In genomic region chr7:94431470-94431869, GRCm38 (mm10) we compare ENCODE assay signal across 16 mouse cellular contexts.
"Had no signal": no experiment of that assay in that cellular context is flagged by ENCODE, and none has a peak within 500 bp of the region (broad histone marks: within the 10 kb centered on the region; RNA-seq: fewer than 3 reads in every experiment).

No protein-coding gene starts in this region.

- H3K27me3 ChIP-seq: lung, embryonic 15.5 days; megakaryocyte, embryonic 14.5 days; midbrain, embryonic 15.5 days; neural tube, embryonic 12.5 days had no signal

- DNase-seq: lung, adult 18-20 months; lung, postnatal 14 days; lung, postnatal 36 days; right cerebral cortex, postnatal 14 days; right cerebral cortex, postnatal 4 days; spleen, adult 18-20 months; thymus, adult 18-20 months; thymus, postnatal 25 days; thymus, postnatal 4 days had no signal

- H3K4me2 ChIP-seq: lung, embryonic 15.5 days; midbrain, embryonic 11.5 days; midbrain, embryonic 15.5 days; neural tube, embryonic 12.5 days had no signal

- H3K4me3 ChIP-seq: lung, embryonic 15.5 days; megakaryocyte, embryonic 14.5 days; midbrain, embryonic 15.5 days; neural tube, embryonic 12.5 days had no signal

- ATAC-seq: lung, postnatal 0 days; midbrain, embryonic 15.5 days had no signal

- H3K4me1 ChIP-seq: lung, embryonic 15.5 days; megakaryocyte, embryonic 14.5 days; midbrain, embryonic 15.5 days; neural tube, embryonic 12.5 days had no signal

- H3K9me3 ChIP-seq: lung, embryonic 15.5 days; megakaryocyte, embryonic 14.5 days; midbrain, embryonic 15.5 days; neural tube, embryonic 12.5 days had no signal

- H3K27ac ChIP-seq: lung, embryonic 15.5 days; macrophage; midbrain, embryonic 15.5 days; neural tube, embryonic 12.5 days had no signal

- H3K9ac ChIP-seq: lung, embryonic 15.5 days; midbrain, embryonic 15.5 days; neural tube, embryonic 12.5 days had no signal

- H3K36me3 ChIP-seq: lung, embryonic 15.5 days; midbrain, embryonic 15.5 days; neural tube, embryonic 12.5 days had no signal
